Mouse (Mus musculus): ENCODE data around the gene Gm47283. TPM values are rescaled to one million over a fixed set of nuclear protein-coding genes. Genes with fewer than 3 reads are reported as not detected.
"Not testable (repeated sequence)": the region's sequence is repeated elsewhere in the genome, so short reads cannot be mapped to it uniquely, and the experiment has no call there.

The Gm47283 gene
- polyA plus RNA-seq, 1 experiment, result not detected

DNA sequence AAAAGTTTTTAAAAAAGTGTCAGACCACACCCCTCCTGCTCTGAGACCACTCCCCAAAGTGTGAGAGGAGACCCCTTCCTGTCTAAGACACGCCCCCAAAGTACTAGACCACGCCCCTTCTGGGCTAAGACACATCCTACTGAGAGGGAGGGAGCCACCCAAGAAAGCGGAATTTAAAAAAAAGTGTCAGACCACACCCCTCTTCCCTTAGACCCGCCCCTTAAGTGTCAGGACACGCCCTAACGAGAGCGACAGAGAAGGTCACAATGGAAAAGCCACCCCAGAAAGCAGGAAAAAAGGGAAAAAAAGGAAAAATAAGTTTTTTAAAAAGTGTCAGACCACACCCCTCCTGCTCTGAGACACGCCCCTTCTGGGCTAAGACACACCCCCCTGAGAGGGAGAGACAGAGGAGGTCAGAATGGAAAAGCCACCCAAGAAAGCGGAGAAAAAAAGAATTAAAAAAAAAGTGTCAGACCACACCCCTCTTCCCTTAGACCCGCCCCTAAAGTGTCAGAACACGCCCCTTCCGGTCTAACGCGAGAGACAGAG lies 44.5 kb upstream of the Gm47283 start:
- no peak overlapping the region for H3K4me3 ChIP-seq (ENCODE audit: low read depth, low read length)
- 0 out of 2 replicates have a peak overlapping the region, but pooled peaks have one; percentile 0 for H3K27ac ChIP-seq (ENCODE audit: insufficient read depth, low read length)
- peaks cover 52% of the 10 kb centered on the region for H3K36me3 ChIP-seq (ENCODE audit: control insufficient read depth, insufficient read depth, low read length, poor library complexity, severe bottlenecking)
- peaks cover 88% of the 10 kb centered on the region for H3K9me3 ChIP-seq (replicated peaks; ENCODE audit: control insufficient read depth, insufficient read depth, low read length, poor library complexity, severe bottlenecking)
- H3K27me3 ChIP-seq (ENCODE audit: control insufficient read depth, insufficient read depth, low read length, poor library complexity, severe bottlenecking), result no peaks in the 10 kb centered on the region
- TF ChIP-seq CTCF (IDR thresholded peaks at IDR 0.05; ENCODE audit: low read depth, low read length), result no peak
- no peak for TF ChIP-seq EP300 (IDR thresholded peaks at IDR 0.05; ENCODE audit: insufficient read depth, low read depth, low read length)
- TF ChIP-seq POLR2A (IDR thresholded peaks at IDR 0.05; ENCODE audit: insufficient read depth, low read length), result no peak
- H3K9ac ChIP-seq (ENCODE audit: low read depth, poor library complexity, severe bottlenecking), result no peak overlapping the region
- no peaks in the 10 kb centered on the region for H3K4me1 ChIP-seq (ENCODE audit: control insufficient read depth, insufficient read depth, low read length)

GRCm38 (mm10) chrY:90741006-90741405 lies 43.5 kb upstream of the Gm47283 start:
- H3K4me3 ChIP-seq (ENCODE audit: low read depth, low read length); H3K27me3 ChIP-seq (ENCODE audit: control insufficient read depth, insufficient read depth, low read length, poor library complexity, severe bottlenecking); H3K4me1 ChIP-seq (ENCODE audit: control insufficient read depth, insufficient read depth, low read length); H3K9ac ChIP-seq (ENCODE audit: low read depth, poor library complexity, severe bottlenecking); H3K27ac ChIP-seq (ENCODE audit: insufficient read depth, low read length): not testable (repeated sequence)
- H3K36me3 ChIP-seq (ENCODE audit: control insufficient read depth, insufficient read depth, low read length, poor library complexity, severe bottlenecking), result peaks cover 50% of the 10 kb centered on the region
- H3K9me3 ChIP-seq (replicated peaks; ENCODE audit: control insufficient read depth, insufficient read depth, low read length, poor library complexity, severe bottlenecking), result peaks cover 85% of the 10 kb centered on the region

DNA sequence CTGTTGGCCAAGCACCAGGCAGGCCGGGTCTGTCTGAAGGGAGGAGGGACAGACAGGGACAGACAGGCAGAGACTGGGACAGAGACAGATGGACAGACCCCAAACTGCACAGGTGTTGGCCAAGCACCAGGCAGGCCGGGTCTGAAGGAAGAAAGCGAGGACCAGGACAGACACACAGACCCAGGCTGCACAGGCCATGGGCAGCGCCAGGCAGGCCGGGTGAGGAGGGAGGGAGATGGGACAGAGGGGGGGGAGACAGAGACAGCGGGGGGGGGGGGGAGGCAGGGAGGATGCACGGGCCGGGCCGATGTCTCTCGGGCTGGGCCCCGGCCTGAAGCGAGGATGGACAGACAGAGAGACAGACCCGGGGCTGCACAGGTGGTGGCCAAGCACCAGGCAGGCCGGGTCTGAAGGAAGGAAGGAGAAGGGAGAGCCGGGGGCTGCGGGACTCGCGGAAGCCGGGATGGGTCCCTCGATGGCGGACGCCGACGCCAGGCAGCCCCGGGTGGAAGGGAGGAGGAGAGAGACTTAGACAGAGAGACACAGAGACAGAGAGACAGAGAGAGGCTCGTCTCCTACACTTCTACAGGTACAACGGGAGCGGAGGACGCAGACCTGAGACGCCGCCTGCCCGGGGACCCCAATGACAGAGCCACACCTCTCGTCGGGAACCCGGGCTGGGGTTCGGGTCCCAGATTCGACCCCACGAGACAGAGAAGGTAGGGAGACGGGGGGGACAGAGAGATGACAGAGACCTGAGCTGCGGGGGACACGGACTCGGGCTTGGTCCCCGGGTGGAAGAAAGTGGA lies 42.9 kb upstream of the Gm47283 start:
- not testable (repeated sequence) for H3K27me3 ChIP-seq (ENCODE audit: control insufficient read depth, insufficient read depth, low read length, poor library complexity, severe bottlenecking); H3K4me3 ChIP-seq (ENCODE audit: low read depth, low read length); H3K9ac ChIP-seq (ENCODE audit: low read depth, poor library complexity, severe bottlenecking); H3K4me1 ChIP-seq (ENCODE audit: control insufficient read depth, insufficient read depth, low read length); H3K27ac ChIP-seq (ENCODE audit: insufficient read depth, low read length)
- H3K9me3 ChIP-seq (replicated peaks; ENCODE audit: control insufficient read depth, insufficient read depth, low read length, poor library complexity, severe bottlenecking), result peaks cover 80% of the 10 kb centered on the region
- peaks cover 47% of the 10 kb centered on the region for H3K36me3 ChIP-seq (ENCODE audit: control insufficient read depth, insufficient read depth, low read length, poor library complexity, severe bottlenecking)

GRCm38 (mm10) chrY:90742261-90743052 lies 42.1 kb upstream of the Gm47283 start:
- Histone ChIP-seq H3K9me3 (replicated peaks; ENCODE audit: control insufficient read depth, insufficient read depth, low read length, poor library complexity, severe bottlenecking) (peaks cover 74% of the 10 kb centered on the region), H3K36me3 (ENCODE audit: control insufficient read depth, insufficient read depth, low read length, poor library complexity, severe bottlenecking) (peaks cover 44% of the 10 kb centered on the region)
- not testable (repeated sequence) for H3K9ac ChIP-seq (ENCODE audit: low read depth, poor library complexity, severe bottlenecking); H3K27me3 ChIP-seq (ENCODE audit: control insufficient read depth, insufficient read depth, low read length, poor library complexity, severe bottlenecking); H3K4me1 ChIP-seq (ENCODE audit: control insufficient read depth, insufficient read depth, low read length); H3K4me3 ChIP-seq (ENCODE audit: low read depth, low read length); H3K27ac ChIP-seq (ENCODE audit: insufficient read depth, low read length)

DNA sequence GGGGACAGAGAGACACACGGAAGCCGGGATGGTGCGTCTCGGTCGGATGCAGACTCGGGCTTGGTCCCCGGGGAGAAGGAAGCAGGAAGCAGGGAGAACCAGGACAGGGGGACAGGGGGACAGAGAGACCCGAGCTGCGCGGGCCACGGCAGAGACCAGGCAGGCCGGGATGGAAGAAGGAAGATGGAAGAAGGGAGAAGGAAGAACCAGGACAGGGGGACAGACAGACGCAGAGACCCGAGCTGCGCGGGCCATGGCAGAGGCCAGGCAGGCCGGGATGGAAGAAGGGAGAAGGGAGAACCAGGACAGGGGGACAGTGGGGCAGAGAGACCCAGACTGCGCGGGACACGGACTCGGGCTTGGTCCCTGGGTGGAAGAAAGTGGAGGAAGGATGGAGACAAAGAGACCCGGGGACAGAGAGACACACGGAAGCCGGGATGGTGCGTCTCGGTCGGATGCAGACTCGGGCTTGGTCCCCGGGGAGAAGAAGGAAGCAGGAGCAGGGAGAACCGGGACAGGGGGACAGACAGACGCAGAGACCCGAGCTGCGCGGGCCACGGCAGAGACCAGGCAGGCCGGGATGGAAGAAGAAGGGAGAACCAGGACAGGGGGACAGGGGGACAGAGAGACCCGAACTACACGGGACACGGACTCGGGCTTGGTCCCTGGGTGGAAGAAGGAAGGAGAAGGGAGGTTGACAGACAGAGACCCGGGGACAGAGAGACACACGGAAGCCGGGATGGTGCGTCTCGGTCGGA lies 41.3 kb upstream of the Gm47283 start:
- peaks cover 37% of the 10 kb centered on the region for H3K36me3 ChIP-seq (ENCODE audit: control insufficient read depth, insufficient read depth, low read length, poor library complexity, severe bottlenecking)
- H3K27ac ChIP-seq (ENCODE audit: insufficient read depth, low read length); H3K27me3 ChIP-seq (ENCODE audit: control insufficient read depth, insufficient read depth, low read length, poor library complexity, severe bottlenecking); H3K9ac ChIP-seq (ENCODE audit: low read depth, poor library complexity, severe bottlenecking); H3K4me3 ChIP-seq (ENCODE audit: low read depth, low read length); H3K4me1 ChIP-seq (ENCODE audit: control insufficient read depth, insufficient read depth, low read length): not testable (repeated sequence)
- peaks cover 66% of the 10 kb centered on the region for H3K9me3 ChIP-seq (replicated peaks; ENCODE audit: control insufficient read depth, insufficient read depth, low read length, poor library complexity, severe bottlenecking)

- H3K4me3 ChIP-seq (ENCODE audit: low read depth, low read length), result no peak overlapping the region
- no peak overlapping the region for H3K9ac ChIP-seq (ENCODE audit: low read depth, poor library complexity, severe bottlenecking)
- H3K9me3 ChIP-seq (replicated peaks; ENCODE audit: control insufficient read depth, insufficient read depth, low read length, poor library complexity, severe bottlenecking), result peaks cover 60% of the 10 kb centered on the region
- H3K36me3 ChIP-seq (ENCODE audit: control insufficient read depth, insufficient read depth, low read length, poor library complexity, severe bottlenecking), result peaks cover 31% of the 10 kb centered on the region
- no peak for TF ChIP-seq CTCF (IDR thresholded peaks at IDR 0.05; ENCODE audit: low read depth, low read length)
- no peaks in the 10 kb centered on the region for H3K27me3 ChIP-seq (ENCODE audit: control insufficient read depth, insufficient read depth, low read length, poor library complexity, severe bottlenecking)
- H3K27ac ChIP-seq (ENCODE audit: insufficient read depth, low read length), result no peak overlapping the region
- no peaks in the 10 kb centered on the region for H3K4me1 ChIP-seq (ENCODE audit: control insufficient read depth, insufficient read depth, low read length)
These were observed 40.7 kb upstream of the Gm47283 start for GRCm38 (mm10) chrY:90743811-90744220.

GRCm38 (mm10) chrY:90744381-90744981 lies 40.1 kb upstream of the Gm47283 start:
- not testable (repeated sequence) for H3K4me1 ChIP-seq (ENCODE audit: control insufficient read depth, insufficient read depth, low read length); H3K27ac ChIP-seq (ENCODE audit: insufficient read depth, low read length); H3K9ac ChIP-seq (ENCODE audit: low read depth, poor library complexity, severe bottlenecking); H3K27me3 ChIP-seq (ENCODE audit: control insufficient read depth, insufficient read depth, low read length, poor library complexity, severe bottlenecking); H3K4me3 ChIP-seq (ENCODE audit: low read depth, low read length)
- Histone ChIP-seq H3K36me3 (ENCODE audit: control insufficient read depth, insufficient read depth, low read length, poor library complexity, severe bottlenecking) (peaks cover 24% of the 10 kb centered on the region), H3K9me3 (replicated peaks; ENCODE audit: control insufficient read depth, insufficient read depth, low read length, poor library complexity, severe bottlenecking) (peaks cover 54% of the 10 kb centered on the region)

DNA sequence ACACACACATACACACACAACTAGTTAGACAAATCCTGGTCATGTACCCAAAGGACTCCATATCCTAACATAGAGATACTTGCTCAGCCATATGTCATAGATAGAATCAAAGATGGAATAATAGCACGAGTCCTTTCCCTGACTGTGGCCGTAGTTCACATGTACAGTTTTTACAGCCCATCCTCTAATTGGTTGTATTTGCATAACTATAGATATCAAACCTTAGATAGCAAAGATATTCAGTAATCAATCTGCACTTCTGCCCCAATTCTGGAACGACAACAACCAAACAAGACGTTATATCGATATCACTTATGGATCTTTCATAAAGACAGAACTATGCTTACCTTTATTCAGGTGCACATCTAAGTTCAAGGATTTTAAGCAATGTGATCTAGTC lies 39.3 kb upstream of the Gm47283 start:
- not testable (repeated sequence) for H3K27me3 ChIP-seq (ENCODE audit: control insufficient read depth, insufficient read depth, low read length, poor library complexity, severe bottlenecking); H3K4me3 ChIP-seq (ENCODE audit: low read depth, low read length); H3K4me1 ChIP-seq (ENCODE audit: control insufficient read depth, insufficient read depth, low read length); H3K9ac ChIP-seq (ENCODE audit: low read depth, poor library complexity, severe bottlenecking); H3K27ac ChIP-seq (ENCODE audit: insufficient read depth, low read length)
- Histone ChIP-seq H3K9me3 (replicated peaks; ENCODE audit: control insufficient read depth, insufficient read depth, low read length, poor library complexity, severe bottlenecking) (peaks cover 46% of the 10 kb centered on the region), H3K36me3 (ENCODE audit: control insufficient read depth, insufficient read depth, low read length, poor library complexity, severe bottlenecking) (peaks cover 16% of the 10 kb centered on the region)

Data from ES-Bruce4 (cell line).